Mouse (Mus musculus) large intestine, adult 2 months (tissue): ENCODE results near the gene Sdcbp2. TPM values are rescaled to one million over a fixed set of nuclear protein-coding genes. Genes with fewer than 3 reads are reported as not detected.

Experiments used
- DNase-seq: peaks from one replicate; pipeline ENCODE4 v3.0.0-alpha.2; 2012; ENCODE audit warnings: low read depth, low spot score
- WGBS: fragments of 180-500 bp; shearing (Covaris S2); methylation state at CpG from one replicate; pipeline ENCODE4 v1.1.7; 2018; 5-methylcytosine and 5-hydroxymethylcytosine counted together
- polyA plus RNA-seq: library from polyadenylated mRNA; depleted of rRNA; stranded (reverse); fragments of >200 nt; gene quantifications from 2 replicates; pipeline ENCODE4 v1.2.3, GENCODE M21; 2012; rRNA removed

The Sdcbp2 gene
- polyA plus RNA-seq = 157 and 170 TPM in 2 replicates

DNA sequence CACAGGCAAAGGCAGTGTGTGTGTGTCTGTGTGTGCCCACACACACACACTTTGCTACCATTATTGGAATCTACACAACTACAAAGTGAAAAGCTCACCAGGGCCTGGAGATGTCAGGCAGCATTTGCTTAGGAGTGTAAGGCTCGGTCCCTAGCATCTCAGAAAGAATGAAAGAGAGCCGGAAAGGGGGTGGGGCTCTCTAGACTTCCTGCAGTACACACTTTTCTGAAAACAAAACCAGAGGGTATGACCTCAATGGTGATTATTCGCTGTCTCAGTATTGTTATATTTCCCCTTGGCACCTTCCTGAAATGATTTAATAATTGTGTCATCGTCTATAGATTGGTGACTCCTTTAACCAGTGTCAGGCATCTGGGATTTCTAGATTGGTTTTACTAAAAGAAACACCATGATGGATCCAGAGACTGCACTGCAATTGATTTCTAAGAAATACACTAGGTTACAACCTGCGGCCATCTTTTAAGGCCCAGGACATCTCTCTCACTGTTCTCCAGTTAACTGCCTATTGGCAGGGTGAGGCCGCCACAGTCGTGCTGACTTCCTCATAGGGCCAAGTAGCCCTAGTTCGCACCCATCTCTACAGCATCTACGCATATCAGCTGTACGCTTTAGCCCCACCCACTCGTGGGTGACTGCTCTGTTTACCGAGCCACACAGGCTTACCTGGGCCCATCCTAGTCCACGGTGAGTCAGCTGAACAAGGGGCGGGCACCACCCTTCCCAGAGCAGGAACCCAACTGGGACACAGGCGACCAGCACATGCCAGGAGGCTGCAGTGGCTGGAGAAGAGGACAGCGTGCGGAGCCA lies at the start of gene Sdcbp2:
TSS of gene Sdcbp2 (plus strand) at position 750 of the 828 bp plus-strand sequence.
- DNase-seq = peak; percentile 96
- WGBS = 25% methylated on average over 17 of the region's 17 CpGs

DNA sequence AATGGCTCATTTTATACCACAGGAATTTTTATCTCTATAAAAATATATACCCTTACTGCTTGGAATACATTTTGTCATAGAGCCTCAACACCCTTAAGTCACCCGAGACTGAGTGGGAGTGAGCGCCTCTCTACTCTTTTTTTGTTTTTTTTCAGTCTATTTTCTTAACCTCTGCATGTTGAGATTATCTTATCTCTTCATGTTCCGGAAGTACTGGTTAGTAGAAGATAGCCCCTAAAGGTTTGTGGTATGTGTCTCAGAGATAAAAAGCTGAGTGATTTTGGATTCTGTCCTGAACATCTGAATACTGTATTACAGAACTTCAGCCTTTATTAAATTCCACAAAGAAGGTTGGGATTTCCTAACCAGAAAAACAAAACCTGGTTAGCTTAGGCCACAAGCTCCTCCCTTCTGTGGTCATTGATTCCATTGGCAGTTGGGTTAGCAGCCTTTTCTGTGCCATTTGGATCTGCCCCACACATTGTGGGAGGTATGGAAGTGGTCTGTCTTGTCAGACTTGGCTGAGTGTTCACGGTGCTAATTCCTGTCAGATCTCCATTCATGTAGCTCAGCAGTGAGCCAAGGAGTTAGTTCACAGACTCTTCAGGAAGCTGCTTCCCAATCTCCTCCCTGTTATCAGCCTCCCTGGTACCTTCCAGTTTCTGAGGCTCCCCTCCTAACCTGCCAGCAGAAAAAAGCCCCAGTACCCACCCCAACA lies 47.9 kb upstream of the Sdcbp2 start:
- 65% methylated on average over 4 of the region's 4 CpGs for WGBS

DNA sequence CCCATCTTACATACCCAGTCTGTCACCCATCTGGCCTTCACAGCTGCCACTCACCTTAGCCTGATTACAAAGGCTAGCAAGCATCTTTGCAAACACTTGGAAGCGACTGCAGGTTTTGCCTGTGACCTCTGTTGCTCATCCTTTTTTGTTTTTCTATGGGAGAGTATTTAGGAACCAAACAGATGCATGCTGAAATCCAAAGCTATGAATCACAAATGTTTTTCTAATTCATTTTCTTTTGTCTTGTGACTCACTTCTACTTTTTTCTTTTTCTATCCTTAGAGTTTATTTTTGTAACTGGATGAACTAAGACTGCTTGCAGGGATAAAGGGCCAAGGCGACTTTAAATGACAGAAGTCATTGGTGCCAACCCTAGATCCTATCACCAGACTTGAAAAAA lies 46.9 kb upstream of the Sdcbp2 start:
- 71% methylated on average over 2 of the region's 2 CpGs for WGBS
- no peak for DNase-seq

More for the DNA sequence above, 47.9 kb upstream of the Sdcbp2 start:
- no peak for DNase-seq

DNA sequence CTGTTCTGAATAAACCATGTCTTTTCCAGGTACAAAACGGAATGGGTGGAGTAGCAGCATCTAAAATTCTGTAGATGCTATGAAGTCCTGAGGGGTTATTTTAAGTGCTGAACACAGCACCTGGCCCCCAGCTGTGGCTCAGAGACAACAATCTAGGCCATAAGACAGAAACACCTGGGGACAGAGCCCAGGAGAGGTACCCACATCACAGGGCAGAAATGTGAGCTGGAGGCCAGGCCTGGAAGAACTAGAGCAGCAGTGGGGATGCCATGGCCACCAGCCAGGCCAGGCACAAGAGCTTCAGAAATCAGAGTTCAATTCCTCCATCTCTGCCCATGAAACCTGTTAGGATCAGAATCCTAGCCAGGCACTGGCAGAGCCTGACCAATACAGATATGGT lies 44.4 kb upstream of the Sdcbp2 start:
- DNase-seq = no peak
- whole genome bisulfite sequencing = 92% methylated on average over 1 of the region's 1 CpGs

DNA sequence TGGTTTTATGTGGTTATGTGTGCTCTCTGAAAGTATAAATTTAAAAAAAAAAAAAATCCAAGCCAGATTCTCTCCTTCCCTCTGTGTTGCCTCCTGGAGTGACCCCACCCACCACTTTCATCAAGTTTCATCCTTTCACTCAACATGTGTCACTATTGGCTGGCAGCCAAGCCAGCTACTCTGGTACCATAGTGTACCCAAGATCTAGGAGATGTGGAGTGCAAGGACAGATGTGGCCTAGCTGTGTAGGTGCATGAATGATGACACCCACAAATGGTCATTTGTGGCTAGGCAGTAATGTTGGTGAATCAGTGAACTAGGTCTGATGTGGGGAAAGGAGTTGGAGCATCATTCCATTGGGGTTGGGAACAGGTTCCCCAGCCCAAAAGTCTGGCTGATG lies 43.3 kb upstream of the Sdcbp2 start:
- DNase-seq = no peak

DNA sequence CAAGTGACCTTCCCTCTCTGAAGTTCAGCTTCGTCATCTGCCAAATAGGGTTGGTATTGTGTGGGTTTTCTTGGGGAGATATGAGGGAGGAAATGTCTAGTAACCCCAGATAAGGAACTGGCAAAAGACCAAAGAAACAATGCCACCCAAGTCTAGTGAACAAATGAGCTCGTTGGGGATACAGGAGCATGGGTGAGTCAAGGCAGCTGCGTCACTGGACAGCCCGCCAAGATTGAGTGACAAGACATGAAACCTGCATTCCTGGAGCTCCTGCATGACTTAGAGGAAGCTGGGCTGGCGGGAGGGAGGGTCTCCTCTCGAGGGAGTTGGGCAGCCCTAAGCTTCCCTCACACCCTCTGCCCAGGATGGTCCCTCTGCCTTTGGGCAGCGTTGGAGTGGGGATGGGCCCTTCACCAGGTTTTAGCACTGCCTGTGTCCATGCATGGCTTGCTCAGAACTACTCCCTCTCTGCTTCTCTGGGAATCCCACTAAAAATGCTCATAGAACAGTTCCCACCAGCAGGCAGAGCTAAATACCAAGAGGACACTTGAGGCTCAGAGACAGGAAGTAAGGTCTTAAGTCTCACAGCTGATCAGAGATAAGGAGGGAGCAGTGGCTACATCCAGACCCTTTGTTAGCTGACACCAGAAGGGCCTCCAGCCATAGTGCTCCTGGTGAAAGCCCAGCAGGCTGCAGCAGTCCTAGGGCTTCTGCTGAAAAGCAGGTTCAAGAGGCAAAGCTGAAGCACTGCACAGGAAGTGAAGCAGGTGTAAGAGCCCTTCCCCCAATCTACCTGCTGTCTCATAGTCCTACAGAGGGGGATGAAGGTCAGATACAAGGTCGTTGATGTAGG lies 41.8 kb upstream of the Sdcbp2 start:
- DNase-seq = no peak
- WGBS = 33% methylated on average over 8 of the region's 8 CpGs

DNA sequence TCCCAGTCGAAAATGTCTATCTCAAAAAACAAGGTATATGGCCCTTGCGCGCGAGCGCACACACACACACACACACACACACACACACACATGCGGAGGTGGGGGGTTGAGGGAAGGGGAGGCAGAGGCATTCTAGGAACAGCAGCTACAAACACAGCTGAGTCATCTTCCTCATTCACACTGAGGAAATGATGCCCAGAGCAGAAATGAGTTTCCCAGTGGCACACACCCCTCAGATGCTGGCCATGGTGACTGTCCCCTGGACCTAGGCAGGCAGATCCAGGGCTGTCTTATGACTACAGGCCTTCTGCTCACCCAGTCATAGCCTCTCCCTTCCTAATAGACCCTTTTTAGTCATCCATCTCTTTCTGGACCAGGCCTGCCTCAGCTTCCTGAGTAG lies 38.8 kb upstream of the Sdcbp2 start:
- no peak for DNase-seq
- 86% methylated on average over 6 of the region's 6 CpGs for WGBS

DNA sequence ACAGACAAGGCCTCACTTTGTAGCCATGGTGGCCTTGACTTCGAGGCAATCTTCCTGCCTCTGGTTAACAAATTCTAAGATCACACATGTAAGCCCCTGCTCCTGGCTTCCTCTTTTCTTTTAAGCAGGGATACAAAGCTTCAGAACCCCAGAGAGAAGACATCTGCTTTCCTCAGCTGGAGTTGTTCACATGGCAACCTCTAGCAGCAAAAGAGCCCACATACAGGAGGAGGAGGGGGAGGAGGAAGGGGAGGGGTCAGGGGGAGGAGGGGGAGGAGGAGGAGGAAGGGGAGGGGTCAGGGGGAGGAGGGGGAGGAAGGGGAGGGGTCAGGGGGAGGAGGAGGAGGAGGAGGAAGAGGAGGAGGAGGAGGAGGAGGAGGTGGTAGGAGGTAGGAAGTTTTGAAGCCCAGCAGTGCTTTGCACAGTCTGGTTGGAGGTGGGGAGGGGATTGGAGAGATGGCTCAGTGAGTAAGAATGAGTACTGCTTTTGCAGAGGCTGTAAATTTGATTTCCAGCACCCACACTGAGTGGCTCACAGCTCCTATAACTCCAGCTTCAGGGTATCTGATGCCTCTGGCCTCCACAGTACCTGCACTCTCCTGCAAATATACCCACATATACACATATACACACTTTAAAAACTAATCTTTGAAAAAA lies 36.3 kb upstream of the Sdcbp2 start:
- DNase-seq = no peak

DNA sequence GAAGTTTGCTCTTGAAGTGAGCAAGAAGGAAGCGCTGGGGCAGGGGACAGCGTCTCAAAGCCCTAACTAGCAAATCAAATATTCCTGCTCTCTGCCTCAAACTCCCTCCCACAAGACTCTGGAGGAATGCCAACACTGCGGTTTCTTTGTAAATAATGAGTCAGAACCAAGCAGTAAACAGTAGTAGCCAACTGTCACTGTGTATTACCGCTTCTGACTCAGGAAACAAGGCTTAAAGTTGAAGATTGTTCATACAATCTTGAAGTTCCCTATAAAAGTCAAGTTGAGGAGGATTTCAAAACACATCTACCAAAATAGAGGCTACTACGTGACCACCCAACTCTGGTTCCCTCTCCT lies 35.8 kb upstream of the Sdcbp2 start:
- peak; percentile 94 for DNase-seq
- 4% methylated on average over 5 of the region's 5 CpGs for WGBS

More for the DNA sequence above, 36.3 kb upstream of the Sdcbp2 start:
- WGBS = 25% methylated on average over 1 of the region's 1 CpGs

DNA sequence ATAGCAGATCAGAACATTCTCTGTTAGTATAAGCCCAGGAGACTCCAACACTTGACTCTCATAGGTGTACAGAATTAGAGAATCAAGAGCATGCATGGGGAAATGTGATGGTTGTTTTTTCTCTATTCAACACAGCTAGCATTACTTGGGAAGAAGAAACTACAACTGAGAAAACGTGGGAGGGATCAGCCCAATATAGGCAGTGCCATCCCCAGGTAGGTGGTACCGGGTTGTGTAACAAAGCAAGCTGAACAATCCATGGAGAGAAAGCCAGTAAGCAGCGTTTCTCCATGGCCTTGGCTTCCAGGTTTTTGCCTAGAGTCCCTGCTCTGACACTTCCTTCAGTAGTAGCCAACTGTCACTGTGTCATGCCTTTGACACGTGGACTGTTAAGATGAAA lies 33.8 kb upstream of the Sdcbp2 start:
- WGBS = 77% methylated on average over 4 of the region's 4 CpGs
- no peak for DNase-seq

DNA sequence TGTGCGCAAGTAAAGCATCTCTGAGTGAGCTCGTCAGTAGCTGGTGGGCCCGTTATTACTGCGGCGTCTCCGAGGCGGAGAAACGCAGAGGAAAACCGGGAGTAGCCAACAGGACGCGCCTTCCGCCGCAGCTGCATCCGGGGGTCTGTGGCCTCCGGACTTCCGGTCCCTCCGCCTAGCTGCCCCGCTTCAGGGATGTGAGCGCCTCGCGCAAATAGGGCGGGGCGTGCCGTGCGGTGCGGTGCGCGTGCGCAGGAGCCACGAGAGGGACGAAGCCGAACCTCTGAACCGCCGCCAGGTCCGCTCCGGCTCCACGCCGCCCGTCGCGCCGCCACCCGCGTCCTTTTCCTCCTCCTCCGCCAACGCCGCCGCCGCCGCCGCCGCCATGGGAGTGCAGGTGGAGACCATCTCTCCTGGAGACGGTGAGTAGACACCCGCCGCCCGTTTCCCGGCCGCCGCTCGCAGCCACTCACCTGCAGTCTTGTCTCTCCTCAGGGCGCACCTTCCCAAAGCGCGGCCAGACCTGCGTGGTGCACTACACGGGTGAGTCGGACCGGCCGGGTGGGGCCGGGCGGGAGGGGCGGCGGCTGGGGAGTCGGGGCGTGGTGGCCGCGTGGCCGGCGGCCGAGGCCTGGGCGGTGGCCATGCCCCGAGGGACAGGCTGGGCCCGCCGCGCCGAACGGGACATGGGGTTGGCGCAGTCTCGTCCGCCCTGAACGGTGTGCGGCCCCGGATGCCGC lies 29.9 kb upstream of the Sdcbp2 start, which contains the start of gene Fkbp1a:
TSS of gene Fkbp1a (plus strand) at position 161 of the 740 bp plus-strand sequence.
- under 1% methylated on average over 78 of the region's 93 CpGs for WGBS
- DNase-seq = peak; percentile 53

DNA sequence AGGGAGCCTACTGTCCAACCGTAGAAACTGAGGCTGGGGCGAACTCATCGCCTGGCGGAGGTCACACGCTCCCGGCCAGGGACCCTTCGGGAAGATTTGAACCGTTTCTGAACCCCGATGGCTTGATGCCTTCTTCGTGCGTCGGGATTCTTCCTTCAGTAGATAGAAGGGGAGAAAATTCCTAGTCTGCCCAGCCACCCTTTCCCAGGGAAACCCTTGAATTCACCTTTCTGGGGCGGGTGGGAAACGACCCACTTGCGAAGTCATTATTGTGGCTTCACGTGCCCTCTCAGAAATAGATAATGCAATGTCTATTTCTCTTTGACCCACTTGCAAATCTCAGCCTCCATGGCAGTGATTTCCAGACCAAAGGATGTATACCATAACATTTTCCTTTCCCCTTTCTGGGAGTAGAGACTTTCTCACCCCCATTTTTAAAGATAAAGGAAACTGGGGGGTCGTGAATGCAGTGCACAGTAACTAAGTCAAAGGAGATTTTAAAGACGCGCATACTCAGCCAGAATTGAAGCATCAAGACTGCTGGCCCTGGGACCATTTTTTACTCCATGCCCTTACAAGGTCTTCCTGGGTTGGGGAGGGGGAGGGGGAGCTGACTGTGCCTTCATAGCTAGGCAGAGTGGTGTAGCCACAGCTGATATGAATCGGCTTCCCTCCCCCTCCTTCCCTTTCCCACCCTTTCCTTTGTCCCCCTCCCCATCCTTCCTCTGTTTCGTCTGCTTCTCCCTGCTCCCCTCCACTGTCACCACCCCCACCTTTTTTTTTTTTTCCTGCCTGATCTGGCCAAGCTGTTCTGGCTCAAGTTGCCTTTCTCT lies 29.1 kb upstream of the Sdcbp2 start:
- 4% methylated on average over 21 of the region's 21 CpGs for WGBS
- no peak for DNase-seq

DNA sequence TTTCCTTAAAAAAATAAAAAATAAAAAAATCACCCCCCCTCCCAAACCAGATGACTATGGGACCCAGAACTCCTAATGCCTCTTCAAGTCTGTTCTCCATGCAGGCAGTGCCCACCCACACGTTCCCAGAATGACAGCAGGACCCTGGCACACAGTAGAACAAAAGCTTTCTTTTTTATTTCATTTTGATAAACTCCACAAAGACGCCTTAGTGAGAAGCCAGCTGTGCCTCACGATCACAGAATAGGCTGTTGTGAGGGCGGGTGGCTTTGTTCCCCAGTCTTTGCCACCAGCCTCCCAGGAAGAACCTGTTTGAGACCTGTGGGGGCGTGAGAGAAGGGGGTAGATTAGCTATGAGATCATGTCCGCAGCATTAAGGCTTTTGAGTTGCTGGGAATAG lies 27.7 kb upstream of the Sdcbp2 start:
- DNase-seq = no peak
- WGBS = 76% methylated on average over 6 of the region's 6 CpGs

DNA sequence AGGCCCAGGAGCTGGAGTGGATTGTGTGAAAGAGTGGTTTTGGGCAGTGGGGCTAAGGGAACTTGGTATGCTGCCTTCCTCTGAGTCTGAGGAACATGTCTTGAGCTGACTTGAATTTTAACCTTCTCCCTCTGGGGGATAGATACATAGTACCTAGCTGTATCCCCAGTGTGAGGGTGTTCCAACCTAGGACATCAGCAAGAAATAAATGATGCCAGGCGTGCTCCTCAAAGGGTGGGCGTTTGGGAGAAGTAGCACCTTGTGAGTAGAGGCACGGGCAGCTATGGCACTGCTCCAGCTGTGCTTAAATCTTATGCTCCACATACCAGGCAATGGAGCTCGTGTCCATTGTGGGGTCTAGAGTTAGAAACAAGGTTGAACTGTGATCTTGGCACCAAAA lies 25.9 kb upstream of the Sdcbp2 start:
- no peak for DNase-seq
- 89% methylated on average over 4 of the region's 4 CpGs for WGBS

DNA sequence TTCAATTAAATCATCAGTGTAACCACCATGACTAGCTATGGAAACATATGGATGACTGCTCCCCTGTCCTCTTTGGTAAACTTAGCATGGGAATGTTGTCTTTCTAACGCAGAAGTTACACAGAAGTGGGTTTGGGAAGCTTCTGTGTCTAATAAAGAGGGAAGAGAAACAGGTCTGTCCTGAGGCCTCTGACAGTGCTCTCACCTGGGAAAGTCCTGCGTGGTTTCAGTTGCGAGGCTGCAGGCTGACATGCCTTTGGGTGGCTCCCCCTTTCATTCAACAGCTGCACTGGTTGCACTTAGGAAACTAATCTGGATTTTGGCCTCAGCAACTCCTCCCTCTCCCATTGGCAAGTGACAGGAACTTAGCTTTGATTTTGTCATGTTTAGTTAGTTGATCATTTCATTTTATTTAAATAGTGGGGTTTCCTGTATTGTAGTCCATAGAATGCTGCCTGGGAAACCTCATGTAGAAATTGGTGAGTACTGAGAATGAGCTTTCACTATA lies 22.8 kb upstream of the Sdcbp2 start:
- no peak for DNase-seq
- WGBS = 76% methylated on average over 3 of the region's 3 CpGs

DNA sequence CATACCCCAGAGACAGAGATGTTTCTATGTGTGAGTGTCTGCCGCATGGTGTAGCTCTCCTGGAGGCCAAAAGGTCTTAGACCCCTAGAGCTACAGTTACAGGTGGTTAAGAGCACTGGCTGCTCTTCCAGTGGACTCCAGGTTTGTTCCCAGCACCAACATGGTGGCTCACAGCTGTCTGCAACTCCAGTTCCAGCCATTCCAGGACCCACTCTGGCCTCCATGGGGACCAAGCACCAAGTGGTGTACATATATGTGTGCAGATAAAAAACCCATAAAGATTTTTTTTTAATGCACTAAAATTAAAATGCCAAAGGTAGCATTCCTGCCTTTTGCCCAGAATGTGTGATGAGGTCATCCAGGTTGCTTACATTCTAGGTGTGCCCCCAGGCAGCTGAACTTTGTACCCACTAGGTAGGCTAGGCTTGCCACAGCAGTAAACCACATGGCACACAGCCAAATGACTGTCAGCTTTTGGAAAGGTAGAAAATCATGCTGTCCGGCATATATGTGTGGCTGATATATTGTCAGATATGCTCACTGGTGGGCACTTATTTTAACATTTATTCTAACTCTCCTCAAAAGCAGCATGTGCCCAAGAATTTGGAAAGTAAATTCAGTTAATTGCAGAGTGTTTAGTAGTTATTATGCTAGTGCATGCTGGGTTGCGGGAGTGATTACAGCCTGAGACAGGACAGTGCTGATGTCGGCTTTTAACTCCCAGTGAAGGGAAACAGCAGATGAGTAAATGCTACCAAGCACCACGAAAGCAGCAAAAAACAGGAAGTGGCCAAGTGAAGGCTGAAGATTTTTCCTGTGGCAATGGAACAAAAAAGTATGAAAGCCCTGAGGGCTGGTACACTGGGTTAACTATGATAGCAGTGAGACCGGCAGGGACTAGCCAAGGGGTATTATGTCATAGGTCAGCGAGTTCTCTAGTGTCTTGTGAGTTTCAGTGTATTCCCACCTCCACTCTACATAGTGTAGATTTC lies 9.2 kb upstream of the Sdcbp2 start:
- peak; percentile 99 for DNase-seq
- 35% methylated on average over 7 of the region's 7 CpGs for WGBS

DNA sequence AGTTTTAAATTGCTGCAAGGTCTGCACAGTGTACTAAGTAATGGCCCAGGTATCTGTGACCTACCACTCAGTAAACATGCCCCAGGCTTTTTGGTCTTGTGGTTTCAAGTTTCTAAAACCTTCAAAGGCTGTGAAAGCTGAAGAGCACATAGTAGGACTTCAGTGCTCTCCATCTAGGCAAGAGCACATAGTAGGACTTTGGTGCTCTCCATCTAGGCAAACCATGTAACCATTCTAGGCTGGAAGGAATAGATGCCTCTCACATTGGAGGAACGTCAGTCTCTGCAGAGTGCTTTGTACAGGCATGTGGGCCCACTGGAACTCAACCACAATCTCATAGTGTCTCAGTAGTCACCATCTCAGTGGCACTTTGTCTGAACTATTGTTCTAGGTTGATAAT lies 8.4 kb upstream of the Sdcbp2 start:
- 93% methylated on average over 1 of the region's 1 CpGs for WGBS
- DNase-seq = no peak
